Mouse (Mus musculus) ES-CJ7 (cell line): ENCODE data around the gene Olfr364-ps1.

Experiments used
- DNase-seq: peaks from one replicate; pipeline ENCODE4 v3.0.0; 2011; ENCODE audit warnings: low read depth, low spot score

Gene Olfr364-ps1

DNA sequence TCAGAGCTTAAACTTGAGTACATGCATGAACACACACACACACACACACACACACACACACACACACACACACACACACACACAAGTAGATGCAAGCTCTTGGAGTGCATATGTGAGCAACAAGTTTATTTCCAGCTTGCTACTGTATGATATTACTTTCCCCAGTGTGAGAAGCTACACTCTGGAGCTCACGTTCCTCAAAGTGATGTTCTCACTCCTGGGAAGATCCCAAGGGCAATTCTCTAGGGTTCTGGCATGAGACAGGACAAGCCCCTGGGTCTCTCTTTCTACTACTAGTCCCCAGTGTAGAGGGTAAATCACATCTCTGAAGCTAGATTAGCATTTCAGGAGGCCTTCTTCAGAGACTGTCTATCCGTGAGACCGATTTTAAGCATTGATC, at the start of gene Olfr364-ps1:
Gene Olfr364-ps1 (plus strand): TSS at position 301 of the 400 bp plus-strand sequence.
- DNase-seq: no peak

GRCm38 (mm10) chr2:37117810-37118209, 21.3 kb upstream of the Olfr364-ps1 start, which contains the start of gene Olfr362:
Gene Olfr362, minus strand, starts transcription at chr2:37117910.
- DNase-seq: no peak

DNA sequence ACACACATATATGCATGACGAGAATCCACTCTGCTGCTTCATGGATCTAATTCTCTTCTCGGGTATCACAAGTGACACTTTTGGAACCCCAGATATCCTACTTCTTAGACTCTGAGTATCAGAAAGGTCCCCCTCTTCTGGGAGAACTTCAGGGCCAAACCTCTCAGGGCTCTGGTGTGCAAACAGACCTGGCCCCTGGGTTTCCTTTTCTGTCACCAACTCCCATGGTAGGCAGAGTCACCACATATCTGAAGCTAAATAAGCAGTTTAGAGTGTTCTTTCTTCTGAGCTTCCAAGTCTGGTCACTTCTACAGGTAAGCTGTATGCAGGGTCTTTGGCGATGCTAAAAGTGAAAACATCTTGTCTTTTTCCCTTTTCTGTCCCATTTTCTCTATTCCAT, 48.8 kb downstream of the Olfr364-ps1 start, which contains the start of gene Olfr365:
Gene Olfr365 (plus strand): TSS at position 301 of the 400 bp plus-strand sequence.
- no peak for DNase-seq
